Mouse (Mus musculus) intestine, embryonic 15.5 days (tissue): ENCODE measurements around the gene Map3k15. TPM values are rescaled to one million over a fixed set of nuclear protein-coding genes. Genes with fewer than 3 reads are reported as not detected.
A peak's percentile ranks its signal among the peaks of the same experiment; 100 is the strongest.

Source experiments
- ATAC-seq: fragments of 200-750 bp; cut with Nextera tagmentation; 2 replicates; pipeline ENCODE4 v1.8.0; 2017; ENCODE audit warnings: moderate TSS enrichment, moderate library complexity
- H3K27ac ChIP-seq: fragments of 300-500 bp; sonication (generic); 2 replicates; pipeline ENCODE4 v1.5.1; 2015; ENCODE audit warnings: mild to moderate bottlenecking, inconsistent platforms
- H3K27me3 ChIP-seq: fragments of 300-500 bp; sonication (generic); replicated peaks from 2 replicates; pipeline ENCODE4 v1.6.1; 2015; ENCODE audit warnings: inconsistent platforms
- H3K36me3 ChIP-seq: fragments of 300-500 bp; sonication (generic); 2 replicates; pipeline ENCODE4 v1.6.1; 2015; ENCODE audit warnings: inconsistent platforms
- H3K4me1 ChIP-seq: fragments of 300-500 bp; sonication (generic); replicated peaks from 2 replicates; pipeline ENCODE4 v1.6.1; 2015; ENCODE audit warnings: inconsistent platforms
- H3K4me2 ChIP-seq: fragments of 300-500 bp; sonication (generic); replicated peaks from 2 replicates; pipeline ENCODE4 v1.6.1; 2015; ENCODE audit warnings: mild to moderate bottlenecking, inconsistent platforms
- H3K4me3 ChIP-seq: fragments of 300-500 bp; sonication (generic); replicated peaks from 2 replicates; pipeline ENCODE4 v1.5.1; 2015; ENCODE audit warnings: inconsistent platforms
- H3K9ac ChIP-seq: fragments of 300-500 bp; sonication (generic); 2 replicates; pipeline ENCODE4 v1.6.1; 2015; ENCODE audit warnings: inconsistent platforms
- H3K9me3 ChIP-seq: fragments of 300-500 bp; sonication (generic); 2 replicates; pipeline ENCODE4 v1.6.1; 2016; ENCODE audit warnings: inconsistent platforms
- WGBS: fragments of 180-500 bp; shearing (Covaris S2); methylation state at CpG from one replicate; pipeline ENCODE4 v1.1.7; 2015; 5-methylcytosine and 5-hydroxymethylcytosine counted together
- polyA plus RNA-seq: library from polyadenylated mRNA; unstranded; fragments of >200 nt; fragmentation: Nextera tagmentation; extraction: Ambion mirVana; gene quantifications from 2 replicates; pipeline ENCODE4 v1.2.1, GENCODE M21; 2015

The Map3k15 gene
- 0.57 and 0.64 TPM in 2 replicates for polyA plus RNA-seq

DNA sequence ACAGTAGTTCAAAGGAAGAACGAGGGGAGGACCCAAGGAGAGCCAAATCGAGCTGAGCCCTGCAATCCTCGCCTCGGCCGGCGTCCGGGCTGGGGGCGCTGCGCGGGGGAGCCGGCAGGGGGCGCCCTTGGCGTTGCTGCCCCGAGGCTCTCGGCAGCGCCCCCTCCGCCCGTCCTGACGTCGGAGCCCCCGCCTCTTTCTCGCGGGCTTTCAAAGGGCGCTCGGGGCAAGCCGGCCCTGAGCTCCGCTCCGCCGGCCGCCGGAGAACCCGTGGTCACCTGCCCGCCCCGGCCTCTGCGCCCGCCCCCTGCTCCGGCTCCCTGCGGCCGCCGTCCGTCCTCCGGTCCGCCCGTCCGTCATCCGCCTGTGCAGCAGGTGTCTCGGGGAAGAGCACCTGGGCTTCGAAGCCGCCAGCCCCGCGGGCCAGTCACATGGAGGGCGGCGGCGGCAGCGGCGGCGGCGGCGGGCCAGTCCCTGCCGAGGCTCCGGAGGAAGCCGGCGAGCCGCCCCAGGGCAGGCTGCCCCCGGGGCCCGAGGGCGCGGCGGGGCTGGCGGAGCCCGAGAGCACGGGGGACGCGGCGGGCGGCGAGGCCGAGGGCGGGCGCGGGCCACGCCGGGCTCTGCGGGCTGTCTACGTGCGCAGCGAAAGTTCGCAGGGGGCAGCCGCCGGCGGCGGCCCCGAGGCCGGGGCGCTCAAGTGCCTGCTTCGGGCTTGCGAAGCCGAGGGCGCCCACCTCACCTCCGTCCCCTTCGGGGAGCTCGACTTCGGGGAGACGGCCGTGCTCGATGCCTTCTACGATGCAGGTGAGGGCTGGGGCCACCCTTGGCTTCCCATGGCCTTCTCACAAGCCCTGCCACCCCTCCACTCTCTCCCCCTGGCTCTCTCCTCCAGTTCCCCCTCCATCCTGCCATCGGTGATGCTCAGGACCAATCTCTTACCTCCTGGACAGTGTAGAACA, at the start of gene Map3k15:
Gene Map3k15 (plus strand): TSS at position 432 of the 959 bp plus-strand sequence.
- H3K4me2 ChIP-seq: peak within 1 kb of the TSS; percentile 82
- peak; percentile 89 for ATAC-seq
- H3K36me3 ChIP-seq: no peaks in the 10 kb centered on the region
- H3K27ac ChIP-seq: no peak within 1 kb of the TSS
- peak within 1 kb of the TSS; percentile 28 for H3K9ac ChIP-seq
- no peaks in the 10 kb centered on the region for H3K27me3 ChIP-seq
- H3K9me3 ChIP-seq: no peaks in the 10 kb centered on the region
- H3K4me3 ChIP-seq: peak within 1 kb of the TSS; percentile 46
- no peaks in the 10 kb centered on the region for H3K4me1 ChIP-seq
- WGBS: 22% methylated on average over 80 of the region's 108 CpGs

DNA sequence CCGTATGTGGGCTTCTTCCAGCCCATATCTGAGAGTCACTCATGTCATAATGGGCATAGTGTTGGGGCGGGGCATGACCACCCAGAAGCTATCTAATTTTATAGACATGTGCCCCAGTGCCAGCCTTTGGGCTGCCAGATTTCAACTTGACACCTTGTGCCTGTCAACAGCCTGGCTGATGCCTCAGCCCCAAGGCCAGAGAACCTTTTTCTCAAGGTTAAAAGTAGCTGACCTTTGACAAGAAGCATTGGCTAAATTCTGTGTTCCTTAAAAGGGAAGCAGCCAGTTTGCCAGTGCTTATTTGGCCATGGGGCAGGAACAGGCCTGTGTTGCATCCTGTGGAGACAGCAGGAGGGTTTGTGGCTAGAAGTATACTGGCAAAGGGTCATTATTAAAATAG, 45.7 kb upstream of the Map3k15 start:
- H3K4me3 ChIP-seq: no peak overlapping the region
- no peaks in the 10 kb centered on the region; the same call in 1 of the 2 replicates for H3K27me3 ChIP-seq
- no peak overlapping the region for H3K9ac ChIP-seq
- no peaks in the 10 kb centered on the region for H3K4me1 ChIP-seq
- no peak overlapping the region for H3K4me2 ChIP-seq
- WGBS: 85% methylated on average over 2 of the region's 2 CpGs
- no peak overlapping the region for H3K27ac ChIP-seq
- no peaks in the 10 kb centered on the region for H3K36me3 ChIP-seq
- no peak for ATAC-seq
- no peaks in the 10 kb centered on the region for H3K9me3 ChIP-seq

GRCm38 (mm10) chrX:159943586-159943985, 44.6 kb upstream of the Map3k15 start:
- H3K9me3 ChIP-seq: no peaks in the 10 kb centered on the region
- no peak overlapping the region for H3K4me3 ChIP-seq
- H3K27me3 ChIP-seq: no peaks in the 10 kb centered on the region; the same call in 1 of the 2 replicates
- no peaks in the 10 kb centered on the region for H3K4me1 ChIP-seq
- no peak overlapping the region for H3K27ac ChIP-seq
- H3K36me3 ChIP-seq: no peaks in the 10 kb centered on the region
- H3K9ac ChIP-seq: no peak overlapping the region
- 83% methylated on average over 1 of the region's 1 CpGs for WGBS
- H3K4me2 ChIP-seq: no peak overlapping the region
- ATAC-seq: no peak

GRCm38 (mm10) chrX:159953546-159954429, 34.4 kb upstream of the Map3k15 start:
- H3K4me3 ChIP-seq: no peak overlapping the region
- H3K9me3 ChIP-seq: no peaks in the 10 kb centered on the region
- H3K27ac ChIP-seq: no peak overlapping the region
- ATAC-seq: no peak
- no peaks in the 10 kb centered on the region for H3K4me1 ChIP-seq
- 78% methylated on average over 7 of the region's 7 CpGs for WGBS
- no peaks in the 10 kb centered on the region; the same call in 1 of the 2 replicates for H3K27me3 ChIP-seq
- no peak overlapping the region for H3K4me2 ChIP-seq
- no peaks in the 10 kb centered on the region for H3K36me3 ChIP-seq
- H3K9ac ChIP-seq: no peak overlapping the region

- H3K27ac ChIP-seq: no peak overlapping the region
- no peaks in the 10 kb centered on the region; the same call in 1 of the 2 replicates for H3K27me3 ChIP-seq
- no peaks in the 10 kb centered on the region for H3K4me1 ChIP-seq
- H3K36me3 ChIP-seq: no peaks in the 10 kb centered on the region
- no peaks in the 10 kb centered on the region for H3K9me3 ChIP-seq
- 78% methylated on average over 4 of the region's 4 CpGs for WGBS
- H3K4me2 ChIP-seq: no peak overlapping the region
- no peak overlapping the region for H3K4me3 ChIP-seq
- H3K9ac ChIP-seq: no peak overlapping the region
- no peak for ATAC-seq
Measured at GRCm38 (mm10) chrX:159954430-159954779, 33.8 kb upstream of the Map3k15 start.

- Histone ChIP-seq H3K9me3 (no peaks in the 10 kb centered on the region), H3K36me3 (no peaks in the 10 kb centered on the region), H3K9ac (no peak overlapping the region), H3K4me1 (no peaks in the 10 kb centered on the region), H3K4me3 (no peak overlapping the region), H3K27me3 (no peaks in the 10 kb centered on the region; the same call in 1 of the 2 replicates), H3K4me2 (no peak overlapping the region), H3K27ac (no peak overlapping the region)
- WGBS: 87% methylated on average over 6 of the region's 6 CpGs
- ATAC-seq: no peak
Measured at GRCm38 (mm10) chrX:159955433-159955832, 32.8 kb upstream of the Map3k15 start.

DNA sequence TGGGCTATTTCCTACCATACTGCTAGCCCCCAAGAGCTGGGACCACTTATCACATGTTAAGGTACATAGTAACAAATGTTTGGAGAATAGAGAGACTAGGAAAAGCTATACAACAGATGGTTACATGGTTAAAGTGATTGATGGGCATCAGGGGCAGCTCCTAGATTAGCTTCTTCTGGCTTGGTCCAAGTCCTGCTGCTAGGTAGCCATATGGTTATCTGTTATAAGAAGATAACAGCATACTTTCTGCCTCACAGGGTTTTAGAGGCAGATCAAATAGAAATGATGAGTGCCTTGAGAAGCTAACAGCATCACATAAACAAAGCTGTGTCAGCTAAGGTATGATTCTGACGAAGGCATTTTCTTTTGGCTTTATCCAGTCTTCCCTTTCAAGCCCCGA, 26.8 kb upstream of the Map3k15 start:
- ATAC-seq: no peak
- Histone ChIP-seq H3K4me3 (no peak overlapping the region), H3K9ac (no peak overlapping the region), H3K9me3 (no peaks in the 10 kb centered on the region), H3K4me1 (no peaks in the 10 kb centered on the region), H3K4me2 (no peak overlapping the region), H3K27ac (no peak overlapping the region), H3K36me3 (no peaks in the 10 kb centered on the region), H3K27me3 (no peaks in the 10 kb centered on the region)
- WGBS: 75% methylated on average over 2 of the region's 2 CpGs

GRCm38 (mm10) chrX:159963273-159963672, 25.0 kb upstream of the Map3k15 start:
- WGBS: 30% methylated on average over 4 of the region's 4 CpGs
- H3K36me3 ChIP-seq: no peaks in the 10 kb centered on the region
- no peak overlapping the region for H3K9ac ChIP-seq
- H3K4me3 ChIP-seq: no peak overlapping the region
- no peak overlapping the region for H3K4me2 ChIP-seq
- ATAC-seq: peak; percentile 66
- no peak overlapping the region for H3K27ac ChIP-seq
- H3K9me3 ChIP-seq: no peaks in the 10 kb centered on the region
- no peaks in the 10 kb centered on the region for H3K4me1 ChIP-seq
- no peaks in the 10 kb centered on the region for H3K27me3 ChIP-seq

DNA sequence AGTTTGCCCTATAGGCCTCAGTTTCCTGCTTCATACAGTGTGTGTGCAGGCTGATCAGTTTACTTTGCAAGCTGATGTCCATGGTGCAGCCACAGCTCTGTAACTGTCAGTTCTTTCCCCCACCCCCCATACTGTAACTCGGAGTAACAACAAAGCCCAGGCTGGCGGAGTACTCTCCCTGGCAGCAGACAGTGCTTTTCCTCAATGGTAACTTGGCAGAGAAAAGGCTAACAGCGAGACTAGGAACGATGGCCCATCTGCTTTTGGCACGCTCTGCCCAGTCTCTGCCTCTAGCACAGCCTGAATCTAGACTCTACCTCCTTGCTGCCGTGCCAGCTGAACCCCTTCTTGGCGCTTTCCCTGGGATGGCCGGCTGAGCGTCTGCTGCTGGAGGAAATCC, 24.3 kb upstream of the Map3k15 start:
- Histone ChIP-seq H3K9me3 (no peaks in the 10 kb centered on the region), H3K4me2 (no peak overlapping the region), H3K27ac (no peak overlapping the region), H3K36me3 (no peaks in the 10 kb centered on the region), H3K4me3 (no peak overlapping the region), H3K4me1 (no peaks in the 10 kb centered on the region), H3K27me3 (no peaks in the 10 kb centered on the region), H3K9ac (no peak overlapping the region)
- WGBS: 92% methylated on average over 9 of the region's 9 CpGs
- no peak for ATAC-seq

- no peak for ATAC-seq
- H3K27me3 ChIP-seq: no peaks in the 10 kb centered on the region
- no peaks in the 10 kb centered on the region for H3K9me3 ChIP-seq
- H3K4me3 ChIP-seq: no peak overlapping the region
- 89% methylated on average over 2 of the region's 2 CpGs for WGBS
- H3K4me2 ChIP-seq: no peak overlapping the region
- no peaks in the 10 kb centered on the region for H3K36me3 ChIP-seq
- no peak overlapping the region for H3K9ac ChIP-seq
- H3K27ac ChIP-seq: no peak overlapping the region
- H3K4me1 ChIP-seq: no peaks in the 10 kb centered on the region
Measured at GRCm38 (mm10) chrX:159969025-159969424, 19.2 kb upstream of the Map3k15 start.

- Histone ChIP-seq H3K4me1 (no peaks in the 10 kb centered on the region), H3K4me2 (no peak overlapping the region), H3K27ac (no peak overlapping the region), H3K9me3 (no peaks in the 10 kb centered on the region), H3K4me3 (no peak overlapping the region), H3K27me3 (no peaks in the 10 kb centered on the region), H3K9ac (no peak overlapping the region), H3K36me3 (no peaks in the 10 kb centered on the region)
- peak; percentile 86 for ATAC-seq
- WGBS: 58% methylated on average over 3 of the region's 3 CpGs
Measured at GRCm38 (mm10) chrX:159971091-159971779, 17.0 kb upstream of the Map3k15 start.

- H3K4me1 ChIP-seq: no peaks in the 10 kb centered on the region
- H3K27ac ChIP-seq: no peak overlapping the region
- H3K4me2 ChIP-seq: no peak overlapping the region
- ATAC-seq: no peak
- no peak overlapping the region for H3K9ac ChIP-seq
- WGBS: 29% methylated on average over 5 of the region's 5 CpGs
- no peaks in the 10 kb centered on the region for H3K9me3 ChIP-seq
- H3K36me3 ChIP-seq: no peaks in the 10 kb centered on the region
- H3K27me3 ChIP-seq: no peaks in the 10 kb centered on the region
- no peak overlapping the region for H3K4me3 ChIP-seq
Measured at GRCm38 (mm10) chrX:159973730-159974129, 14.5 kb upstream of the Map3k15 start.
